Mouse (Mus musculus): ENCODE results near the gene Atp6v1e2. TPM values are rescaled to one million over a fixed set of nuclear protein-coding genes. Genes with fewer than 3 reads are reported as not detected.

Gene Atp6v1e2
- total RNA-seq (2021) = not detected

GRCm38 (mm10) chr17:86947840-86948796, at the start of gene Atp6v1e2:
Gene Atp6v1e2 (minus strand): TSS chr17:86947897.
- intact Hi-C loops (cut with DNase I) = no loop called here
- DNase-seq (ENCODE audit: extremely low spot score in 1 of 2, low spot score in 2 of 2) = peak; percentile 41 to 54

GRCm38 (mm10) chr17:86997323-86997722, 49.6 kb upstream of the Atp6v1e2 start:
- DNase-seq (ENCODE audit: extremely low spot score in 1 of 2, low spot score in 2 of 2) = no peak
- intact Hi-C loops (cut with DNase I) = no loop called here

- no peak for DNase-seq (ENCODE audit: extremely low spot score in 1 of 2, low spot score in 2 of 2)
- intact Hi-C loops (cut with DNase I) = no loop called here
These were observed 43.6 kb upstream of the Atp6v1e2 start for GRCm38 (mm10) chr17:86991306-86991705.

- intact Hi-C loops (cut with DNase I) = loop anchor here (1.0 kb wide), 1 partner anchor 24 kb away; no protein-coding TSS in a partner anchor
- DNase-seq (ENCODE audit: extremely low spot score in 1 of 2, low spot score in 2 of 2) = no peak
These were observed 41.0 kb upstream of the Atp6v1e2 start for GRCm38 (mm10) chr17:86988601-86989184.

GRCm38 (mm10) chr17:86988161-86988560, 40.5 kb upstream of the Atp6v1e2 start:
- intact Hi-C loops (cut with DNase I) = loop anchor here (1.0 kb wide), 1 partner anchor 24 kb away; no protein-coding TSS in a partner anchor
- DNase-seq (ENCODE audit: extremely low spot score in 1 of 2, low spot score in 2 of 2) = no peak

GRCm38 (mm10) chr17:86986449-86987138, 38.9 kb upstream of the Atp6v1e2 start:
- intact Hi-C loops (cut with DNase I) = no loop called here
- no peak for DNase-seq (ENCODE audit: extremely low spot score in 1 of 2, low spot score in 2 of 2)

GRCm38 (mm10) chr17:86982497-86982896, 34.8 kb upstream of the Atp6v1e2 start:
- intact Hi-C loops (cut with DNase I) = no loop called here
- no peak for DNase-seq (ENCODE audit: extremely low spot score in 1 of 2, low spot score in 2 of 2)

GRCm38 (mm10) chr17:86981701-86982100, 34.0 kb upstream of the Atp6v1e2 start:
- no peak for DNase-seq (ENCODE audit: extremely low spot score in 1 of 2, low spot score in 2 of 2)
- intact Hi-C loops (cut with DNase I) = no loop called here

- DNase-seq (ENCODE audit: extremely low spot score in 1 of 2, low spot score in 2 of 2) = no peak
- intact Hi-C loops (cut with DNase I) = no loop called here
These were observed 33.5 kb upstream of the Atp6v1e2 start for GRCm38 (mm10) chr17:86981205-86981604.

GRCm38 (mm10) chr17:86978496-86978895, 30.8 kb upstream of the Atp6v1e2 start:
- intact Hi-C loops (cut with DNase I) = no loop called here

GRCm38 (mm10) chr17:86976387-86976786, 28.7 kb upstream of the Atp6v1e2 start:
- intact Hi-C loops (cut with DNase I) = no loop called here
- DNase-seq (ENCODE audit: extremely low spot score in 1 of 2, low spot score in 2 of 2) = no peak

More at GRCm38 (mm10) chr17:86978496-86978895, 30.8 kb upstream of the Atp6v1e2 start:
- DNase-seq (ENCODE audit: extremely low spot score in 1 of 2, low spot score in 2 of 2) = no peak

GRCm38 (mm10) chr17:86973097-86973496, 25.4 kb upstream of the Atp6v1e2 start:
- intact Hi-C loops (cut with DNase I) = no loop called here
- no peak for DNase-seq (ENCODE audit: extremely low spot score in 1 of 2, low spot score in 2 of 2)

GRCm38 (mm10) chr17:86971860-86972259, 24.2 kb upstream of the Atp6v1e2 start:
- DNase-seq (ENCODE audit: extremely low spot score in 1 of 2, low spot score in 2 of 2) = no peak
- intact Hi-C loops (cut with DNase I) = no loop called here

- DNase-seq (ENCODE audit: extremely low spot score in 1 of 2, low spot score in 2 of 2) = no peak
- intact Hi-C loops (cut with DNase I) = no loop called here
These were observed 23.3 kb upstream of the Atp6v1e2 start for GRCm38 (mm10) chr17:86971036-86971435.

GRCm38 (mm10) chr17:86970026-86970750, 22.5 kb upstream of the Atp6v1e2 start:
- DNase-seq (ENCODE audit: extremely low spot score in 1 of 2, low spot score in 2 of 2) = no peak
- intact Hi-C loops (cut with DNase I) = no loop called here

- intact Hi-C loops (cut with DNase I) = no loop called here
- no peak for DNase-seq (ENCODE audit: extremely low spot score in 1 of 2, low spot score in 2 of 2)
These were observed 21.9 kb upstream of the Atp6v1e2 start for GRCm38 (mm10) chr17:86969582-86969981.

- no peak for DNase-seq (ENCODE audit: extremely low spot score in 1 of 2, low spot score in 2 of 2)
- intact Hi-C loops (cut with DNase I) = no loop called here
These were observed 20.9 kb upstream of the Atp6v1e2 start for GRCm38 (mm10) chr17:86968581-86968980.

- peak in 1 of 2 experiments; percentile 58 for DNase-seq (ENCODE audit: extremely low spot score in 1 of 2, low spot score in 2 of 2)
These were observed 20.1 kb upstream of the Atp6v1e2 start for GRCm38 (mm10) chr17:86967536-86968525.

More at GRCm38 (mm10) chr17:86967536-86968525, 20.1 kb upstream of the Atp6v1e2 start:
- intact Hi-C loops (cut with DNase I) = no loop called here
